Mouse (Mus musculus): ENCODE data around the gene Wdr25. TPM values are rescaled to one million over a fixed set of nuclear protein-coding genes. Genes with fewer than 3 reads are reported as not detected.

The Wdr25 gene
- total RNA-seq, 1 experiment, result 14.9 TPM

DNA sequence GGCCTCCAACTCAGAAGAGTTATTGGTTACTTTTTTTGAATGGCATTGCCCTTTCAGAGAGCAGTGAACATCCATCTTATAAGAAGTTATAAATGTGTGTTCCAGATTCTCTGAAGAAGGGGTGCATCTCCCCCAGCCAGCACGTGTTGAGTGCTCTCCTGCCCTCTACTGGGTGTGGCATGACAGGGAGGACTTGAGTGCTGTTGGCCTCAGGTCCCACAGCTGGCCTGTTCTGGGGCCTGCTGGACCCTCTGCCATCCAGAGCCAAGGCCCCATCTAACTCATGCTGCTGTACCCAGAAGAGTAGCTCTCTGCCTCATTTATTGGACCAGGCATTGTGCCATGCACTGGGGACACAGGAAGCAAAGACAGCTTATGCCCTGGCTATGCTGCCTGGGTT lies 46.8 kb downstream of the Wdr25 start:
- H3K9ac ChIP-seq (ENCODE audit: insufficient read depth, low read depth, low read length, poor library complexity, severe bottlenecking), result no peak overlapping the region
- no peak for DNase-seq (ENCODE audit: low read depth, low spot score)
- H3K4me1 ChIP-seq (ENCODE audit: control insufficient read depth in 2 of 2, insufficient read depth in 2 of 2, low read length in 2 of 2, poor library complexity in 1 of 2), result no peaks in the 10 kb centered on the region
- H3K4me3 ChIP-seq (ENCODE audit: insufficient read depth in 1 of 2, low read depth in 1 of 2, low read length in 2 of 2, poor library complexity in 1 of 2, severe bottlenecking in 1 of 2), result no peak overlapping the region
- in situ Hi-C loops (cut with MboI; ENCODE audit: low sequenced_read_pairs in 2 of 2, unreplicated experiment in 2 of 2), result no loop called here
- no peaks in the 10 kb centered on the region for H3K36me3 ChIP-seq (ENCODE audit: control insufficient read depth, insufficient read depth, low read length, poor library complexity, severe bottlenecking)
- TF ChIP-seq CHD2 (IDR thresholded peaks at IDR 0.05; ENCODE audit: low read depth, low read length) (no peak), ZC3H11A (IDR thresholded peaks at IDR 0.05; ENCODE audit: borderline replicate concordance, low read depth, low read length) (no peak), HCFC1 (IDR thresholded peaks at IDR 0.05; ENCODE audit: borderline replicate concordance, insufficient read depth, low read length) (no peak), MAFK (IDR thresholded peaks at IDR 0.05; ENCODE audit: insufficient read depth, low read depth, low read length) (no peak), ZNF384 (IDR thresholded peaks at IDR 0.05; ENCODE audit: low read depth, low read length) (no peak)
- H3K9me3 ChIP-seq (ENCODE audit: control insufficient read depth, insufficient read depth, low read depth, low read length), result no peaks in the 10 kb centered on the region
- no peak overlapping the region for H3K27ac ChIP-seq (ENCODE audit: insufficient read depth, low read depth, low read length, poor library complexity, severe bottlenecking)

DNA sequence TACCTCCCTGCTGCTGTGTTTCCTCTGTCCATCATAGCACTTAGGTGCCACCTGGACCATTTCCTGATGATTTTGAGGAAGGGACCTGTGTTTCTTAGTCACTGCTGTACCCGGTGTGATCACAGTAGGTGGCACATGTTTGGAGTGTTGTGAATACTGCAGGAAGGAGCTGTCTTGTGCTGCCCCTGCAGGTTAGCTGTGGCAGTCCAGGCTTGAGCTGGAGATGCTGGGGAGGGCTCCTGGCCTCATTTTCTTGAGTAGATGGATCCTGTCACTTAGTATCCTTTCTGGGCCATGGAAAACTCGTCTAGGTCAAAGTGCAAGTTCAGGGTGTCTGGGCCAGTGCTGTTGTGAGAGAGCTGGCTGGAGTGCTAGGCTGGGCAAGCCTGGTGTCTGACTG lies 47.9 kb downstream of the Wdr25 start:
- H3K36me3 ChIP-seq (ENCODE audit: control insufficient read depth, insufficient read depth, low read length, poor library complexity, severe bottlenecking), result no peaks in the 10 kb centered on the region
- no peaks in the 10 kb centered on the region for H3K4me1 ChIP-seq (ENCODE audit: control insufficient read depth in 2 of 2, insufficient read depth in 2 of 2, low read length in 2 of 2, poor library complexity in 1 of 2)
- in situ Hi-C loops (cut with MboI; ENCODE audit: low sequenced_read_pairs in 2 of 2, unreplicated experiment in 2 of 2), result no loop called here
- H3K9me3 ChIP-seq (ENCODE audit: control insufficient read depth, insufficient read depth, low read depth, low read length), result no peaks in the 10 kb centered on the region
- H3K27ac ChIP-seq (ENCODE audit: insufficient read depth, low read depth, low read length, poor library complexity, severe bottlenecking), result no peak overlapping the region
- no peak overlapping the region for H3K9ac ChIP-seq (ENCODE audit: insufficient read depth, low read depth, low read length, poor library complexity, severe bottlenecking)
- TF ChIP-seq ZC3H11A (IDR thresholded peaks at IDR 0.05; ENCODE audit: borderline replicate concordance, low read depth, low read length) (no peak), HCFC1 (IDR thresholded peaks at IDR 0.05; ENCODE audit: borderline replicate concordance, insufficient read depth, low read length) (no peak), CHD2 (IDR thresholded peaks at IDR 0.05; ENCODE audit: low read depth, low read length) (no peak), ZNF384 (IDR thresholded peaks at IDR 0.05; ENCODE audit: low read depth, low read length) (no peak), MAFK (IDR thresholded peaks at IDR 0.05; ENCODE audit: insufficient read depth, low read depth, low read length) (no peak)
- DNase-seq (ENCODE audit: low read depth, low spot score), result no peak
- H3K4me3 ChIP-seq (ENCODE audit: insufficient read depth in 1 of 2, low read depth in 1 of 2, low read length in 2 of 2, poor library complexity in 1 of 2, severe bottlenecking in 1 of 2), result no peak overlapping the region

DNA sequence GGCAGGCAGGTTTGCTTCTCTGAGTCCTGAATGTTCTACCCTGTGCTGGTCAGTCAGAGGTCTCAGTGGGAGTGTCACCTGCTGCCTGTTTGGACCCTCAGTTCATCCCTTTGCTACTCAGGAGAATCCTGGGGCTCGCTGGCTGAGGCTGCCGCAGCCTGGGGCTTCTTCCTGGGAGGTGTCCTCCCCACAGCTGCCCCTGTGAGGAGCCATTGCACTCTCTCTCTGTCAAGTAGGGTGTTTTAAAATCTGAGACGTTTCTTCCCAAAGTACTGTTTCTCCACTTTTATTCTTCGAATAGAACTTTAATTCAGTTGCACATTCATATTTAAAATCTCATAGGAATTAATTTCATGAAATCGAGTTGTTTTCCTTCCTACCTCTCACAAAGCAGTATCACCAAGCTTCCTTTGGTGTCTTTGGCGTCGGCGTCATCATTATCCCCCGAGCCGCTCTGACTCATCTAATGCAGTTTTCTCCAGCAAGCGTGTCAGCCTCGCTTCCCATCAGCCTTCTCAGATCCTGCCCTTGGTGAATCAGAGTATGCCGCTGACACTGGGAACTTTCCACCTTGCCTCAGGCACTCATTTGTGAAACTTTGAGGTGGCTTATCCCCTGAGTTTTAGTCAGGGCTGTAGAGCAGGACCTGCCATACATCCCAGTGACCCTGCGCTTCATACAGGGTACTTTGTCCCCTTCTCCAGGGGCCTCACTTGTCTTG lies 48.9 kb downstream of the Wdr25 start:
- no peak for DNase-seq (ENCODE audit: low read depth, low spot score)
- Histone ChIP-seq H3K36me3 (ENCODE audit: control insufficient read depth, insufficient read depth, low read length, poor library complexity, severe bottlenecking) (no peaks in the 10 kb centered on the region), H3K9ac (ENCODE audit: insufficient read depth, low read depth, low read length, poor library complexity, severe bottlenecking) (no peak overlapping the region), H3K4me1 (ENCODE audit: control insufficient read depth in 2 of 2, insufficient read depth in 2 of 2, low read length in 2 of 2, poor library complexity in 1 of 2) (no peaks in the 10 kb centered on the region), H3K9me3 (ENCODE audit: control insufficient read depth, insufficient read depth, low read depth, low read length) (no peaks in the 10 kb centered on the region), H3K4me3 (ENCODE audit: insufficient read depth in 1 of 2, low read depth in 1 of 2, low read length in 2 of 2, poor library complexity in 1 of 2, severe bottlenecking in 1 of 2) (no peak overlapping the region), H3K27ac (ENCODE audit: insufficient read depth, low read depth, low read length, poor library complexity, severe bottlenecking) (no peak overlapping the region)
- TF ChIP-seq CHD2 (IDR thresholded peaks at IDR 0.05; ENCODE audit: low read depth, low read length), result no peak
- in situ Hi-C loops (cut with MboI; ENCODE audit: low sequenced_read_pairs in 2 of 2, unreplicated experiment in 2 of 2), result no loop called here

DNA sequence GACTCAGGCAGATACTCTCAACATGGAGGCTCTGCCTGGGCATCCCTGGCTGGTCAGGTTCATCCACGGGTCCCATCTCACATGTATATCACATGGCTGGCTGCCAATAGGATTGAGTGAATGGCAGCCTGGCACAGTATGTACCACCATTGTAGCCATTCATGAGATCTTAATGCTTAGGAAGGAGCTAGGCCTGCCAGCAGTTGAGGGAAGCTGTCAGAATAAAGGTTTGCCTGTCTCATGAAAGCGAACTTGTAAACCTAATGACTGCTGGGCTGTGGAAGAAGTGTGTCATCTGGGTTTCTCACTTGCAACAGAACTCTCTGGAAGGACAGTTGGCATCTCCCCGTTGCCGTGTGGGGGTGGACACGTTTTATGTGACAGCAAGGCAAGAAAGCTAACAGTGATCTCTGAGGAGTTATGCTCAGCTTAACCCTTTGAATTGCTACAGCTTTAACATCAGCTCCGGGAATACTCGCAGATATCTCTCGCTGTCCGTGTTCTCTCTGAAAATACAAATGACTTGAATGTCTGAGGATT lies 59.6 kb downstream of the Wdr25 start:
- no peak overlapping the region for H3K27ac ChIP-seq (ENCODE audit: insufficient read depth, low read depth, low read length, poor library complexity, severe bottlenecking)
- H3K4me3 ChIP-seq (ENCODE audit: insufficient read depth in 1 of 2, low read depth in 1 of 2, low read length in 2 of 2, poor library complexity in 1 of 2, severe bottlenecking in 1 of 2), result no peak overlapping the region
- TF ChIP-seq CHD2 (IDR thresholded peaks at IDR 0.05; ENCODE audit: low read depth, low read length) (no peak), HCFC1 (IDR thresholded peaks at IDR 0.05; ENCODE audit: borderline replicate concordance, insufficient read depth, low read length) (no peak), ZC3H11A (IDR thresholded peaks at IDR 0.05; ENCODE audit: borderline replicate concordance, low read depth, low read length) (no peak)
- no peak for DNase-seq (ENCODE audit: low read depth, low spot score)
- H3K9ac ChIP-seq (ENCODE audit: insufficient read depth, low read depth, low read length, poor library complexity, severe bottlenecking), result no peak overlapping the region
- H3K4me1 ChIP-seq (ENCODE audit: control insufficient read depth in 2 of 2, insufficient read depth in 2 of 2, low read length in 2 of 2, poor library complexity in 1 of 2), result peaks cover 2 to 3% of the 10 kb centered on the region in 2 experiments; a peak in 2 of 4 replicates
- H3K9me3 ChIP-seq (ENCODE audit: control insufficient read depth, insufficient read depth, low read depth, low read length), result no peaks in the 10 kb centered on the region
- in situ Hi-C loops (cut with MboI; ENCODE audit: low sequenced_read_pairs in 2 of 2, unreplicated experiment in 2 of 2), result no loop called here
- no peaks in the 10 kb centered on the region for H3K36me3 ChIP-seq (ENCODE audit: control insufficient read depth, insufficient read depth, low read length, poor library complexity, severe bottlenecking)

DNA sequence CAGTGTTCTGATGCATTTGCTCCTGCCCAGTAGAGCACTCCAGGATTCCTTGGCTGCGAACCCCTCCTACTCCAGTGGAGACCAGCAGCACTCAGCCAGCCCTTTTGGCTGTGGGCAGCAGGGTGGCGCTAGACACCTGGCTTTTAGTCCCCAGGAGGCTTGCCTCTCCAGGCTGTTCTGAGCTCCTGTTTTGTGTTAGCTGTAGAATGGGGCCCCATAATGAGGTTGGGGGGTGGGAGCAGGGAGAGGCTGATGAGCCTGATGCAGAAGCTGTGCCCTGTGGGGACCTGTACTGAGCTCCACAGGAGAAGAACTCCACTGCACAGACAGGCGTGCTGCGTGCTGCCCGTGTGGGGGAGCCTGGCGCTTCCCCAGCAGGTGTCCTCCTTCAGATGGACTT lies 60.4 kb downstream of the Wdr25 start:
- Histone ChIP-seq H3K9me3 (ENCODE audit: control insufficient read depth, insufficient read depth, low read depth, low read length) (no peaks in the 10 kb centered on the region), H3K36me3 (ENCODE audit: control insufficient read depth, insufficient read depth, low read length, poor library complexity, severe bottlenecking) (no peaks in the 10 kb centered on the region), H3K4me3 (ENCODE audit: insufficient read depth in 1 of 2, low read depth in 1 of 2, low read length in 2 of 2, poor library complexity in 1 of 2, severe bottlenecking in 1 of 2) (no peak overlapping the region), H3K4me1 (ENCODE audit: control insufficient read depth in 2 of 2, insufficient read depth in 2 of 2, low read length in 2 of 2, poor library complexity in 1 of 2) (peaks cover 2 to 6% of the 10 kb centered on the region in 2 experiments; a peak in 2 of 4 replicates), H3K27ac (ENCODE audit: insufficient read depth, low read depth, low read length, poor library complexity, severe bottlenecking) (no peak overlapping the region), H3K9ac (ENCODE audit: insufficient read depth, low read depth, low read length, poor library complexity, severe bottlenecking) (no peak overlapping the region)
- no peak for DNase-seq (ENCODE audit: low read depth, low spot score)
- TF ChIP-seq MAFK (IDR thresholded peaks at IDR 0.05; ENCODE audit: insufficient read depth, low read depth, low read length), result no peak
- in situ Hi-C loops (cut with MboI; ENCODE audit: low sequenced_read_pairs in 2 of 2, unreplicated experiment in 2 of 2), result no loop called here
